Mouse (Mus musculus) kidney, postnatal 10 days (tissue): ENCODE measurements around the gene Slc35a5.
A peak's percentile ranks its signal among the peaks of the same experiment; 100 is the strongest.

Experiments
- DNase-seq: peaks from one replicate; pipeline ENCODE4 v3.0.0; 2021; ENCODE audit warnings: mixed read lengths

The Slc35a5 gene

GRCm38 (mm10) chr16:45158522-45159388 is at the start of gene Slc35a5, which contains the start of gene Atg3:
Gene Slc35a5 (minus strand): TSS chr16:45158706.
Gene Atg3 (plus strand): TSS chr16:45158785.
- peak; percentile 98 for DNase-seq

DNA sequence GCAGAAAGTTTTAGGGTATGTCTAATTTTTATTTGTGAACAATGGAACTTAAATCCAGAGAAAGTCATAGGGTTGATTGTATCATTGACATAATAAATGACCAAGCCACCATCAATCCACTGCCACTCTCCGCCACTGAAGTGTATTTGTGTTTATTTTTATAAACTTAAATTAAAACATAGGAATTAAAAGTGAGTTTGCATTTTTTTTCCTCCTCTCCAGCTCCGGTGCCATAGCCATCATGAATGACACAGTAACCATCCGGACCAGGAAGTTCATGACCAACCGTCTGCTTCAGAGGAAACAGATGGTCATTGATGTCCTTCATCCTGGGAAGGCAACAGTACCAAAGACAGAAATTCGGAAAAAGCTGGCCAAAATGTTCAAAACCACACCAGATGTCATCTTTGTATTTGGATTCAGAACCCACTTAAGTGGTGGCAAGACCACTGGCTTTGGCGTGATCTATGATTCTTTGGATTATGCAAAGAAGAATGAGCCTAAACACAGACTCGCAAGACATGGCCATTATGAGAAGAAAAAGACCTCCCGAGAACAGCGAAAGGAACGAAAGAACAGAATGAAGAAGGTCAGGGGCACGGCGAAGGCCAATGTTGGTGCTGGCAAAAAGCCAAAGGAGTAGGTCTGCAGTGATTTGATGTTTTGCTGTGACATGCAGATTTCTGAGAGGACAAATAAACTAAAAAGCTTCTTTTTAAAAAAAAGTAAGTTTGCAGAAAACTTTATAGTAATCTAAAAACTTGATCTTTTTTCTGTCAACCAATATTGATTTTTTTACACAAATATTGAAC is 46.6 kb upstream of the Slc35a5 start:
- no peak for DNase-seq

DNA sequence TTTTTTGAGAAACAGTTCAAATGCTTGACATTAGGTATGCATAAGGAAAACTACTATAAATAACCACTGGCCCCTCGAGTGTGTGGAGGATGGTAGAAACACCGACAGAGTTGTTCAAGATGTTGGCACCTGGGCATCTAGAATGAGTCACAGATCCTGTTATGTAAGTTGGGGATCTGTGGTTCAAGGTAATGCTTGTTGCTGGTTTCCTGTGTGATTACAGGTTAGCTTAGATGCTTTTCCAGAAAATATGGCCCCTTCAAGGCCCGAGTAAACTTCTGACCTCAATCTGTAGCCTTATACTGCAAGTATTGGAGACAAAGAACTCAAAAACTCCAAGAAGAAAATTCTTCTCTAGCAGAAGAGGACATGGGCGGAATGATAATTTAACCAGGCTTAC is 45.9 kb upstream of the Slc35a5 start:
- DNase-seq, result no peak

DNA sequence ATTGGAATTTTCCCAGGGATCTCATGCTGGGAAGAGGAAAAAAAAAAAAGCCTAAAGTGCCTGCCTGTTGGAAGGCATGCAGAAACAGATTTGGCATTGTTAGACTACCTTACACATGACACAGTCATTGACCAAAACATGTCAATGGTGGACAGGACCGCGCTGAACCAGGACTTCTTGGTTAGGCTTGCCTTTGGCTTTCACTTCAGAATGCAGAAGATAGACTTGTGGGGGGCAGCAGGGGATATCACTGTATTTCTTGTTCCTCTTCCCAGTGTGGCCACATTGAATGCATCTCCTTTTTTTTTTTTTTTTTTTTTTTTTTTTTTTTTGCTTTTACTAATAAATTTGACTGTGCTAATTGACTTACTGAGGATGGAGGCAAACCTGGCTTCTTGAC is 42.9 kb upstream of the Slc35a5 start:
- DNase-seq, result no peak

DNA sequence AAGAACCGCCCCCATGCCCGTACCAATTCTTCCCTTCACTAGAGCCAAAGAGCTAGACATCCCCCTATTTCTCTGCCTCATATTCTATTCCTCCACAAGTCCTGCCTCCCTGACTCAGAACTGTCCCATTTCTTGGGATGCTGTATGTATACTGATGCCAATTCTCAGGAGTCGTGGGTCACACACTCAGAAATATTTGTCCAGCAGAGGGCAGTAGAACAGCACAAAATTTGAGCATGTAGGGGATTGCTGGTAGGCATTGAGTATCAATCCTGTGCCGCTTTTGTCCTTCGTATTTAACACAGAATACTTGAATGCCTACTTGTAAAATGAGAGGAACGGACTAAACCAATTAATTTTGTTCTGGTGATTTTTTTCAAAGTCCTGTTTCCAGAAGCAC is 38.3 kb upstream of the Slc35a5 start:
- peak; percentile 79 for DNase-seq

DNA sequence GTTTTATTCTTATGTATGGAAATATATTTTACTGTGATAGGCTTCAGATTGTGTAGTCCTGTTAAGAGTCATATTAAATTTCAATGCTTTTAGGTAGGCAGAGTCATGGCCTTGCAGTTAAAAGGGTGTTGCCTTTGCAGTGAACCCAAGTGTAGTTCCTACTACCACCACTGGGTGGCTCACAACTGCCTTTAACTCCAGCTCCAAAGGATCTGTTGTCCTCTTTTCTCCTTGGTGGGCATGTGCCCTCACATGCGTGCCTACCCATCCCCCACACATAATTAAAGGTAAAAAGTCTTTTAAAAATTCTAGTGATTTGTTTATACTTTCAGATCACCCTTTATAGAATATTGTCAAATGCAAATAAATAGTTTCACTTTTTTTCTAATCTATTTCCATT is 34.1 kb upstream of the Slc35a5 start:
- peak; percentile 88 for DNase-seq

GRCm38 (mm10) chr16:45181824-45182223 is 23.3 kb upstream of the Slc35a5 start:
- no peak for DNase-seq

- DNase-seq, result no peak
Observed at GRCm38 (mm10) chr16:45178552-45178951, 20.0 kb upstream of the Slc35a5 start.

GRCm38 (mm10) chr16:45159389-45159716 is 847 bp upstream of the Slc35a5 start:
- no peak for DNase-seq

- DNase-seq, result peak; percentile 83
Observed at GRCm38 (mm10) chr16:45158136-45158521, 377 bp downstream of the Slc35a5 start.

- no peak for DNase-seq
Observed at GRCm38 (mm10) chr16:45154741-45155250, 3.7 kb downstream of the Slc35a5 start.

GRCm38 (mm10) chr16:45148488-45149082 is 9.9 kb downstream of the Slc35a5 start:
- DNase-seq, result no peak

DNA sequence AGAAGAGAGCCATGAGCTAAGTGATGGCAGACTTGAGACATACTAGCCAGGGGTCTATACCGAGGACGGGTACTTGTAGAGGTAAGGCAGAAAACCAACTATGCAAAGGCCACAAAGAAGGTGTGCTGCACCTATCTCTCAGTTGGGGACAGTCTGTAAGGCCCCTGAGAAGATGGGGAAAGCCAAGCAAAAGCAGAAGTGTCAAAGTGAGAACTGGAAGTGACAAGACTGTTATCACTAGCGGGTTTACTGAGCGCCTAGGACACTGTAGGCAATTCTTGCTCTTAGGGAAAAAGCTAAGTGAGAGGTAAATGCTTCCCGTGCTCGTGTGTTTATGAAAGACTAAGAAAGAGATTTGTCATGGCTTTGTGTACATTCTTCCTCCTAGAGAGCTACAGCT is 13.4 kb downstream of the Slc35a5 start:
- DNase-seq, result no peak

DNA sequence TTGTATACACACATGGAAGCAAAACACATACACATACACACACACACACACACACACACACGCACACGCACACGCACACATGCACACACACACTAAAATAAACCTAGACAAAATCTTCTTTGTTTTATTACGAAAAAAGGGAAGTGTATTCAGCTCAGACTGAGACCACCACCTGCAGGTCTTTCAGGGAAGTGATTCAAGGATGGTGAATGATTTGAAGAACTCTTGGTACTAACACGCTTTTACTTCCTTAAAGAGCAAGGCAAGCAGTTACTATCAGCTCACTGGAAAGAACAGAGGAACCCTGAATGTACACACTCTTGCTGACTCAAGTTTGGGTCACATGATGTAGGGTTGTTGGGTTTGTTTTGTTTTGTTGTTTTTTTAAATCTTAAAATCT is 15.9 kb downstream of the Slc35a5 start:
- DNase-seq, result no peak

DNA sequence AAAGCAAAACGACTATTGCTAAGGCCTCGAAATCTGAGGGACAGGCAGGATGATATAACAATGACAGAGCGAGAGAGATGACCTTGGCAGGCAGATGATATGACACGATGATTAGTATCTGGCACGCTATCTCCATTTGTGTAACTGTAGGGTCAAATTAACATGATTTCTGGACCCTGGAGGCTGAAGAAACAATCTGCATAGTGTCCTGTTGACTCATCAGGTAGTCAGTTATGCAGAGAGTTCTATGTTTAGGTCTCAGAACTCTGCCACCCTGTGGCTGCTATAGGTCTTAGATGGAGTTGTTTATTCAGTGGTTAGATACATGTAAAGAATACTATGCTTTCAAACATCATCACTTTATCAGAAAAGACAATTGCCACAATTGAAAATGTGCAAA is 16.8 kb downstream of the Slc35a5 start:
- DNase-seq, result no peak

DNA sequence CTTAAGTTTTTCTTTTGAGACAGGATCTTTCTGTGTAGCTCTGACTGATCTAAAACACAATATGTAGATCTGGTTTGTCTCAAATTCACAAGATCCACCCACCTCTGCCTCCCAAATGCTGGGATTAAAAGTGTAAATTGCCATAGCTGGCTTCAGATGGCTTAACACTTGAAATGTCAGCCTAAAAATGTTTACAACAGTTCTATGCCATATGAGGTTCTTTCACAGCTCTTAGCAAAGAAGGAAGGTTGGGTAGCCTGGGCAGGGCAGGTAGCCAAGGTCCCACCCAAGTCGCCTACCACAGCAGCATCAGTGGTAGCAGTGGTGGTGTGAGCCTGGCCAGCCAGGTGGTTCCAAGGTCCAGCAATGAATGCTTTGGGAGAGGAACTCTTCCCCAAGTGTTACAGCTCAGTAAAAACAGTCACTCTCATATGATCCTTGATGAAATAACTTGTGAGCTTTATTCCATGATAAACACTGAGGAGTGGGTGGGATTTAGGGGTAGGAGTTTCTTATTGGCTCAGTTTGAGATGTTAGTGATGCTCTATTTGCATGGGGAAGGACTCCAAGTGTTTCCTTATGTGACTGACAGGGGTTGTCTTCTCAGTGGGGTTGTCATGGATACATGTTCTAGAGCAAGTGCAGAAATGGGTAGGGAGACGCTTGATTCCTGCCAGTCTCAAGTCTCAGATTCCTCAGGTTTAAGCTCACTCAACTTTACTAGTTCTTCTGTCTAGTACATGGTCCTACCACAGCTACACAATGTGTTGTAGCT is 30.4 kb downstream of the Slc35a5 start:
- no peak for DNase-seq

- no peak for DNase-seq
Observed at GRCm38 (mm10) chr16:45124230-45125203, 34.0 kb downstream of the Slc35a5 start.

GRCm38 (mm10) chr16:45122571-45122970 is 35.9 kb downstream of the Slc35a5 start:
- DNase-seq, result no peak

GRCm38 (mm10) chr16:45120844-45121425 is 37.6 kb downstream of the Slc35a5 start:
- DNase-seq, result peak; percentile 87

DNA sequence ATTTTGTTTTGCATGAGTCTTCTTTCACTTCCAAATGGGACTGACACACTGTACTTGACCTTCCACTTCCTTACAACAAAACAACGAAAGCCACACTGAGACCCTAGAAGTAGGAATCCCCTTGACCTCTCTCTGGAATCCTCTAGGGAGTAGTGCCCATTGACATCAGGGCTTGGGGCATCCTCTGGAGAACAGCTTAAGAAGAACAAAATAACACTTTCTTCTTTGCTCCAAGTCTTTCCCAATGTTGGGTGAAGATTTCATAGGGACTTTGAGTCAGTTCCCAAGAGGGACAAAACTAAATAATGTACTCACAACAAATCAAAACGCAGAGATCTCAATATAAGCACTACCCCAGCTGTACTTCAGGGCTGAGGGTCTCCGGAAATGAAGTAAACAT is 39.7 kb downstream of the Slc35a5 start:
- DNase-seq, result no peak

- no peak for DNase-seq
Observed at GRCm38 (mm10) chr16:45117200-45117599, 41.3 kb downstream of the Slc35a5 start.
